Mouse (Mus musculus): ENCODE measurements around the gene Mef2a. TPM values are rescaled to one million over a fixed set of nuclear protein-coding genes. Genes with fewer than 3 reads are reported as not detected.
A peak's percentile ranks its signal among the peaks of the same experiment; 100 is the strongest.

The Mef2a gene
- polyA plus RNA-seq, 1 experiment from 2014 or later, result 59.1 TPM

DNA sequence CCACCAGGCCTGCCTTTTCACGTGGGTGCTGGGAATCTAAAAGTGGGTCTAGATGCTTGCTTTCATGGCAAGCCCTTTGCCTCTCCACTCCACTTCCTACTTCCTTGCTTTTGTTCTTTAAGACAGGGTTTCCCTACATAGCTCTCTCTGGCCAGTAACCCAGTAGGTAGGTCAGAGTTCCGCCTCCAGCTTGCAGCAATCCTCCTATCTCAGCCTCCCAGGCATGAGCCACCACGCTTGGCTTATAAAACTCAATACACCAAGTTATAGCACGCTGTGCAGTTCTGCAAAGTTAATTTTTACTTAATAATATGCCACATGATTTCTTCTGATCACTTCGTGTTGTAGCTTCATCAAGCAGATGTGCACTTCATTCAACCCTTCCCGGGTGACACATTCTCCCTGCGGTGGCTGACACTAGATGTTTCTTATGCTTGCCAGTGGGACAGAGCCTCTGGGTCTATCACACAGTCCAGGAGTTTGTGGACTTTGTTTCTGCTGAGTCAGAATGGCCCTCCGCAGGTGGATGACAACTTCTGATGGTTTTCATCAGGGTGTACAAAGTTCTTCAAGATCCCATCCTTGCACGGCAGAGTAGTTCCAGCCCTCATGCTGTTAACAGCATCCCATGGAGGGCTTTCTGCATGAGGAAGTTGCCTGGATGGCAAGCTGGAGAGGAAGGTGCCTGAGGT is 166.8 kb downstream of the Mef2a start:
- Histone ChIP-seq H3K9ac (ENCODE audit: low read depth, low read length) (no peak overlapping the region), H3K36me3 (ENCODE audit: control insufficient read depth, insufficient read depth, low read length) (no peaks in the 10 kb centered on the region), H3K4me1 (ENCODE audit: control insufficient read depth, insufficient read depth, low read length) (0 out of 2 replicates have a peak, but pooled peaks cover 9% of the 10 kb centered on the region), H3K27me3 (replicated peaks; ENCODE audit: control insufficient read depth, insufficient read depth, low read length) (no peaks in the 10 kb centered on the region), H3K4me3 (ENCODE audit: low read depth, low read length) (no peak overlapping the region), H3K27ac (replicated peaks; ENCODE audit: low read depth, low read length) (no peak overlapping the region), H3K9me3 (ENCODE audit: control insufficient read depth, low read length) (no peaks in the 10 kb centered on the region), H3K4me2 (ENCODE audit: low read depth, low read length) (no peak overlapping the region)
- no peak for DNase-seq (ENCODE audit: low spot score)
- 86% methylated on average over 9 of the region's 9 CpGs for WGBS
- ATAC-seq (ENCODE audit: low read depth), result no peak

DNA sequence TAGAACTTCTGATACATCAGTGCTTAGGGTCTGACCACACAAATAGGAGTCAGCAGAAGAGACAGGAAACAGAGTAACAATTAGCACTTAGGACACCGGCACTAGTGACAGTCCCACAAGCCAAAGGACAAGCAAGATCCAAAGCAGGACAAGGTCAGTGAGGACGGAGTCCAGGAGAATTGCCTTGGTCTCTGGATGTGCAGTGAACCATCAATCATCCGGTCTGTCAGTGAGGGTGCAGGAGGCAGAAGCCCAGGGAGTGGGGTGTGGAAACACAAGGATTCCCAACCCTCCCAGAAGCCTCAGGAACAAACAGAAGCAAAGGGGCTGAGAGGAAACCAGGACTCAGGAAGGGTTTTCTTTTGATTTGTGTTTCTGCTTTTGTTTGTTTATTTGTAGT is 169.0 kb downstream of the Mef2a start:
- no peaks in the 10 kb centered on the region for H3K9me3 ChIP-seq (ENCODE audit: control insufficient read depth, low read length)
- WGBS, result 81% methylated on average over 3 of the region's 3 CpGs
- 0 out of 2 replicates have a peak, but pooled peaks cover 9% of the 10 kb centered on the region for H3K4me1 ChIP-seq (ENCODE audit: control insufficient read depth, insufficient read depth, low read length)
- H3K4me2 ChIP-seq (ENCODE audit: low read depth, low read length), result no peak overlapping the region
- H3K9ac ChIP-seq (ENCODE audit: low read depth, low read length), result no peak overlapping the region
- no peaks in the 10 kb centered on the region for H3K36me3 ChIP-seq (ENCODE audit: control insufficient read depth, insufficient read depth, low read length)
- no peaks in the 10 kb centered on the region for H3K27me3 ChIP-seq (replicated peaks; ENCODE audit: control insufficient read depth, insufficient read depth, low read length)
- H3K27ac ChIP-seq (replicated peaks; ENCODE audit: low read depth, low read length), result no peak overlapping the region
- H3K4me3 ChIP-seq (ENCODE audit: low read depth, low read length), result no peak overlapping the region
- ATAC-seq (ENCODE audit: low read depth), result no peak
- no peak for DNase-seq (ENCODE audit: low spot score)

DNA sequence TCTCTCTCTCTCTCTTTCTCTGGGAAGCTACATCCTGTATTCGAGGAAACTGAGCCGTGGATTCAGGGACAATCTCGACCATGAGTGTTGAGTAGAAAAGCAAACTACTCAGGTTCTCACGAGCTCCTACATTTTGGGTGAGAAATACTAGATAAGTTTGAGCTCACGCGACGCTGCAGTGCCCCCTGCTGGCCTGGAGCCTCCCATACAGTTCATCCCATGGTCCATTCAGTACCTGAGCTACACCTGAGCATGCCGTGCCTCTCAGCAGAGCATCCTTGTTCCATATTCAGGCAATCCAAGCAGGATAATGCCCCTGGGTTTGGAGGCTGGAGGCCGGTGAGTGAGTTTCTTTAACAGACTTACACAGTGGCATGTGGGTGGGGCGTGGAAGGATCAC is 173.2 kb downstream of the Mef2a start:
- Histone ChIP-seq H3K27ac (replicated peaks; ENCODE audit: low read depth, low read length) (no peak overlapping the region), H3K9ac (ENCODE audit: low read depth, low read length) (no peak overlapping the region), H3K27me3 (replicated peaks; ENCODE audit: control insufficient read depth, insufficient read depth, low read length) (no peaks in the 10 kb centered on the region), H3K4me2 (ENCODE audit: low read depth, low read length) (no peak overlapping the region), H3K36me3 (ENCODE audit: control insufficient read depth, insufficient read depth, low read length) (no peaks in the 10 kb centered on the region), H3K9me3 (ENCODE audit: control insufficient read depth, low read length) (no peaks in the 10 kb centered on the region), H3K4me3 (ENCODE audit: low read depth, low read length) (no peak overlapping the region), H3K4me1 (ENCODE audit: control insufficient read depth, insufficient read depth, low read length) (no peaks in the 10 kb centered on the region)
- DNase-seq (ENCODE audit: low spot score) (peak; percentile 72), ATAC-seq (ENCODE audit: low read depth) (peak; percentile 37; the same call in 1 of the 2 replicates)
- 16% methylated on average over 10 of the region's 10 CpGs for WGBS

DNA sequence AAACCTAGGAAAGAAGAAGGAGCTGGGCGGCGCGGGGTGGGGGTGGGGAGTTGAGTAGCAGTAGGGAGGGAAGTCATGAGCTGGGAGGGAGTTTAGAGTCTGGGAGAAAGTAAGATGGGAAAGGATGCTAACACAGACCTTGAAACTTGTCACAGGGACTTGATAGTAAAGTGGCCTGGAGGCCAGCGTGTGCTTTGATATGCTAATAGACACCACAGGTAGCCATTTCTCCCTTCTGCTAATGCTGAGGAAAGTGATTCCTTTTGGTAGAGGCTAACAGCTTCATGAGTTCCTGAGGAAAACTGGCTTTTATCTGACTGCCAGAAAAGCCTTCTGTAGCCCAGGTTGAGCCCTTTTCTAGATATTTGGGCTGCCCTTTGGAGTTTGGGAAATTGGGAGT is 188.9 kb downstream of the Mef2a start:
- Histone ChIP-seq H3K27ac (replicated peaks; ENCODE audit: low read depth, low read length) (no peak overlapping the region), H3K27me3 (replicated peaks; ENCODE audit: control insufficient read depth, insufficient read depth, low read length) (no peaks in the 10 kb centered on the region), H3K9ac (ENCODE audit: low read depth, low read length) (no peak overlapping the region), H3K36me3 (ENCODE audit: control insufficient read depth, insufficient read depth, low read length) (no peaks in the 10 kb centered on the region), H3K4me1 (ENCODE audit: control insufficient read depth, insufficient read depth, low read length) (no peaks in the 10 kb centered on the region), H3K4me3 (ENCODE audit: low read depth, low read length) (no peak overlapping the region), H3K9me3 (ENCODE audit: control insufficient read depth, low read length) (no peaks in the 10 kb centered on the region), H3K4me2 (ENCODE audit: low read depth, low read length) (no peak overlapping the region)
- 24% methylated on average over 4 of the region's 4 CpGs for WGBS
- DNase-seq (ENCODE audit: low spot score) (no peak), ATAC-seq (ENCODE audit: low read depth) (no peak)

Other genes starting within 250 kb of the Mef2a start
- 13.4 and 13.7 TPM in 2 replicates for gene Lysmd4, start 150.3 kb downstream of the Mef2a start, polyA plus RNA-seq (2014; fragmentation: Nextera tagmentation; extraction: Ambion mirVana)